Mouse (Mus musculus) layer of hippocampus, adult 8-10 months (tissue): ENCODE data around the gene Olfr814. TPM values are rescaled to one million over a fixed set of nuclear protein-coding genes. Genes with fewer than 3 reads are reported as not detected.
"Not testable (repeated sequence)": the region's sequence is repeated elsewhere in the genome, so short reads cannot be mapped to it uniquely, and the experiment has no call there.

Experiments
- DNase-seq, 2 experiments: peaks; one replicate each; pipeline ENCODE4 v3.0.0; 2022; ENCODE audit warnings: low spot score in 2 of 2
- total RNA-seq, 4 experiments: library from RNA; stranded (reverse); gene quantifications; 2 replicates each; pipeline ENCODE4 v1.2.4; 2022

Gene Olfr814
- not detected for total RNA-seq

- not testable (repeated sequence) for DNase-seq
Measured at GRCm38 (mm10) chr10:129879751-129880150, at the start of gene Olfr814. TSS of gene Olfr814 (minus strand) at chr10:129879851.

- DNase-seq = no peak
Measured at GRCm38 (mm10) chr10:129915497-129915896, 35.8 kb upstream of the Olfr814 start, which contains the start of gene Olfr816. TSS of gene Olfr816 (minus strand) at chr10:129915597.

- DNase-seq = not testable (repeated sequence)
Measured at GRCm38 (mm10) chr10:129905767-129906166, 26.1 kb upstream of the Olfr814 start, which contains the start of gene Olfr815. TSS of gene Olfr815 (minus strand) at chr10:129905867.

- DNase-seq = no peak
Measured at GRCm38 (mm10) chr10:129885934-129886333, 6.3 kb upstream of the Olfr814 start.

- not testable (repeated sequence) for DNase-seq
Measured at GRCm38 (mm10) chr10:129885496-129885895, 5.8 kb upstream of the Olfr814 start.

GRCm38 (mm10) chr10:129855067-129855466 lies 24.6 kb downstream of the Olfr814 start, which contains the start of gene Olfr813:
TSS of gene Olfr813 (plus strand) at chr10:129855367.
- no peak for DNase-seq

GRCm38 (mm10) chr10:129847343-129847742 lies 32.3 kb downstream of the Olfr814 start:
- DNase-seq = no peak

GRCm38 (mm10) chr10:129845994-129846393 lies 33.7 kb downstream of the Olfr814 start, which contains the start of gene Olfr812:
TSS of gene Olfr812 (minus strand) at chr10:129846094.
- no peak for DNase-seq

Other genes starting within 250 kb of the Olfr814 start
- not detected for gene Olfr799, start 242.4 kb downstream of the Olfr814 start, total RNA-seq
- gene Olfr800, start 222.2 kb downstream of the Olfr814 start, total RNA-seq = not detected
- not detected for gene Olfr801, start 206.0 kb downstream of the Olfr814 start, total RNA-seq
- not detected for gene Olfr802, start 191.7 kb downstream of the Olfr814 start, total RNA-seq
- not detected for gene Olfr803, start 185.6 kb downstream of the Olfr814 start, total RNA-seq
- not detected for gene Olfr804, start 176.6 kb downstream of the Olfr814 start, total RNA-seq
- gene Olfr805, start 150.5 kb downstream of the Olfr814 start, total RNA-seq = not detected
- gene Olfr806, start 137.9 kb downstream of the Olfr814 start, total RNA-seq = not detected
- gene Olfr807, start 122.1 kb downstream of the Olfr814 start, total RNA-seq = not detected
- gene Olfr808, start 114.4 kb downstream of the Olfr814 start, total RNA-seq = not detected
- gene Olfr809, start 105.2 kb downstream of the Olfr814 start, total RNA-seq = not detected
- not detected for gene Olfr810, start 84.9 kb downstream of the Olfr814 start, total RNA-seq
- gene Olfr811, start 75.5 kb downstream of the Olfr814 start, total RNA-seq = not detected
- not detected for gene Olfr812, start 33.8 kb downstream of the Olfr814 start, total RNA-seq
- not detected for gene Olfr813, start 24.5 kb downstream of the Olfr814 start, total RNA-seq
- gene Olfr815, start 26.0 kb upstream of the Olfr814 start, total RNA-seq = not detected
- not detected for gene Olfr816, start 35.7 kb upstream of the Olfr814 start, total RNA-seq
- gene Olfr818, start 69.2 kb upstream of the Olfr814 start, total RNA-seq = not detected
- not detected for gene Olfr819, start 87.4 kb upstream of the Olfr814 start, total RNA-seq
- gene Olfr247, start 96.3 kb upstream of the Olfr814 start, total RNA-seq = not detected
- not detected for gene Gm10310, start 105.2 kb upstream of the Olfr814 start, total RNA-seq
- gene Olfr820, start 132.8 kb upstream of the Olfr814 start, total RNA-seq = not detected
- gene Olfr821, start 150.5 kb upstream of the Olfr814 start, total RNA-seq = under 1 TPM in 1 of 4 experiments, not detected in 3; 0.43 TPM
- not detected for gene Olfr822, start 191.4 kb upstream of the Olfr814 start, total RNA-seq
- gene Olfr823, start 235.5 kb upstream of the Olfr814 start, total RNA-seq = not detected